ENCODE assay signal across 8 mouse cellular contexts in genomic region chr7:131553771-131554175, GRCm38 (mm10). TPM values are rescaled to one million over a fixed set of nuclear protein-coding genes. Genes with fewer than 3 reads are reported as not detected.
DNase-seq lines count a peak whose midpoint lies in the region; ATAC-seq lines count a peak whose summit lies in the region.

No protein-coding gene starts in this region.

- peaks cover 76% of the 10 kb centered on the region for H3K27me3 ChIP-seq in forebrain, embryonic 16.5 days (replicated peaks; ENCODE audit: control insufficient read depth, insufficient read depth, low read length)
- peaks cover 100% of the 10 kb centered on the region for H3K27me3 ChIP-seq in kidney, embryonic 15.5 days
- peaks cover 99% of the 10 kb centered on the region for H3K27me3 ChIP-seq in megakaryocyte, embryonic 14.5 days (replicated peaks)

- H3K27ac ChIP-seq in forebrain, embryonic 16.5 days (ENCODE audit: low read length), result no peak overlapping the region
- H3K27ac ChIP-seq in kidney, embryonic 15.5 days, result no peak overlapping the region

- no peaks in the 10 kb centered on the region for H3K36me3 ChIP-seq in forebrain, embryonic 16.5 days (ENCODE audit: control insufficient read depth, insufficient read depth)
- no peaks in the 10 kb centered on the region for H3K36me3 ChIP-seq in kidney, embryonic 15.5 days
- H3K36me3 ChIP-seq in megakaryocyte, embryonic 14.5 days (replicated peaks; ENCODE audit: low read length), result no peaks in the 10 kb centered on the region

- WGBS in forebrain, embryonic 16.5 days, result under 1% methylated on average over 38 of the region's 39 CpGs
- under 1% methylated on average over 38 of the region's 39 CpGs for WGBS in kidney, embryonic 15.5 days

- peak; percentile 21; the same call in 1 of the 2 replicates for ATAC-seq in forebrain, embryonic 16.5 days
- ATAC-seq in kidney, embryonic 15.5 days (replicated peaks; ENCODE audit: low FRiP score), result peak; percentile 26; the same call in 1 of the 2 replicates

- peaks cover 15% of the 10 kb centered on the region for H3K4me1 ChIP-seq in forebrain, embryonic 16.5 days (replicated peaks; ENCODE audit: control insufficient read depth, insufficient read depth, low read length)
- peaks cover 31% of the 10 kb centered on the region for H3K4me1 ChIP-seq in kidney, embryonic 15.5 days
- peaks cover 71% of the 10 kb centered on the region for H3K4me1 ChIP-seq in megakaryocyte, embryonic 14.5 days

- peak; percentile 33 to 76 for DNase-seq in adrenal gland, adult (ENCODE audit: inconsistent age in 2 of 2, low spot score in 1 of 2)
- DNase-seq in adrenal gland, adult 8-10 months, result no peak
- peak; percentile 57 for DNase-seq in MEL-GATA-1-ER (ENCODE audit: extremely low read depth, low read depth)
- DNase-seq in thymus, postnatal 0 days (ENCODE audit: low spot score), result peak; percentile 44
- no peak for DNase-seq in Muller cell, postnatal 12 days (ENCODE audit: inconsistent ontology term)

- no peak overlapping the region for H3K9ac ChIP-seq in forebrain, embryonic 16.5 days (replicated peaks; ENCODE audit: low read depth, low read length)
- no peak overlapping the region for H3K9ac ChIP-seq in kidney, embryonic 15.5 days

- H3K4me3 ChIP-seq in forebrain, embryonic 16.5 days (replicated peaks; ENCODE audit: low read length), result peak overlapping the region; percentile 24
- peak overlapping the region; percentile 33 for H3K4me3 ChIP-seq in kidney, embryonic 15.5 days (replicated peaks)
- H3K4me3 ChIP-seq in megakaryocyte, embryonic 14.5 days (replicated peaks), result peak overlapping the region; percentile 91

- no peaks in the 10 kb centered on the region for H3K9me3 ChIP-seq in forebrain, embryonic 16.5 days (ENCODE audit: control insufficient read depth, low read length)
- no peaks in the 10 kb centered on the region for H3K9me3 ChIP-seq in kidney, embryonic 15.5 days (replicated peaks)
- H3K9me3 ChIP-seq in megakaryocyte, embryonic 14.5 days, result peaks cover 6% of the 10 kb centered on the region; the same call in 1 of the 2 replicates

- peak overlapping the region; percentile 31 for H3K4me2 ChIP-seq in forebrain, embryonic 16.5 days (ENCODE audit: low read length)
- peak overlapping the region; percentile 55 for H3K4me2 ChIP-seq in kidney, embryonic 15.5 days

RNA-seq across cellular contexts. Expression of gene Hmx2, which starts 5.2 kb away (rescaled TPM):
- not detected for total RNA-seq in adrenal gland, adult 8-10 months (2022)
- polyA plus RNA-seq in forebrain, embryonic 16.5 days (2015; fragmentation: Nextera tagmentation; extraction: Ambion mirVana), result 0.20 and 0.91 TPM in 2 replicates
- polyA plus RNA-seq in kidney, embryonic 15.5 days (2015; fragmentation: Nextera tagmentation; extraction: Ambion mirVana), result 0.22 TPM in 1 of 2 replicates, not detected in the other
- 0.19 TPM in 1 of 2 replicates, not detected in the other for polyA plus RNA-seq in megakaryocyte, embryonic 14.5 days (2012; ENCODE audit: insufficient read depth, low replicate concordance)
- 0.08 TPM in 1 of 2 replicates, not detected in the other for polyA plus RNA-seq in thymus, postnatal 0 days (2015; fragmentation: Nextera tagmentation; extraction: Ambion mirVana)

RNA-seq across cellular contexts. Expression of gene Bub3, which starts 6.2 kb away (rescaled TPM):
- total RNA-seq in adrenal gland, adult 8-10 months (2022), result 10 to 100 TPM; 68.7 to 79.5 (median 71.3) TPM
- polyA plus RNA-seq in forebrain, embryonic 16.5 days (2015; fragmentation: Nextera tagmentation; extraction: Ambion mirVana), result 186 and 188 TPM in 2 replicates
- polyA plus RNA-seq in kidney, embryonic 15.5 days (2015; fragmentation: Nextera tagmentation; extraction: Ambion mirVana), result 222 and 231 TPM in 2 replicates
- 3.4 and 51.6 TPM in 2 replicates for polyA plus RNA-seq in megakaryocyte, embryonic 14.5 days (2012; ENCODE audit: insufficient read depth, low replicate concordance)
- 273 and 284 TPM in 2 replicates for polyA plus RNA-seq in thymus, postnatal 0 days (2015; fragmentation: Nextera tagmentation; extraction: Ambion mirVana)

RNA-seq across cellular contexts. Expression of gene Hmx3, which starts 11.1 kb away (rescaled TPM):
- total RNA-seq in adrenal gland, adult 8-10 months (2022), result not detected
- polyA plus RNA-seq in forebrain, embryonic 16.5 days (2015; fragmentation: Nextera tagmentation; extraction: Ambion mirVana), result 0.16 and 0.52 TPM in 2 replicates
- polyA plus RNA-seq in kidney, embryonic 15.5 days (2015; fragmentation: Nextera tagmentation; extraction: Ambion mirVana), result not detected in 2 replicates
- polyA plus RNA-seq in megakaryocyte, embryonic 14.5 days (2012; ENCODE audit: insufficient read depth, low replicate concordance), result not detected in 2 replicates
- not detected in 2 replicates for polyA plus RNA-seq in thymus, postnatal 0 days (2015; fragmentation: Nextera tagmentation; extraction: Ambion mirVana)

Comparison
In these comparisons a context has a peak if more than half of its experiments do, and no peak if none do; other contexts are left out.
1. DNase-seq: peak in adrenal gland, adult (2 of 2), MEL-GATA-1-ER (single experiment) and thymus, postnatal 0 days (single experiment); none in adrenal gland, adult 8-10 months (single experiment) and Muller cell, postnatal 12 days (single experiment).
2. H3K4me3 ChIP-seq: peak in every context shown above with its lines; median percentile 91 in megakaryocyte, embryonic 14.5 days; 33 in kidney, embryonic 15.5 days; 24 in forebrain, embryonic 16.5 days.